Mouse (Mus musculus) adrenal gland, postnatal 10 days (tissue): ENCODE measurements around the gene Hist1h2bh. TPM values are rescaled to one million over a fixed set of nuclear protein-coding genes. Genes with fewer than 3 reads are reported as not detected.
"Not testable (repeated sequence)": the region's sequence is repeated elsewhere in the genome, so short reads cannot be mapped to it uniquely, and the experiment has no call there.

Experiments
- DNase-seq: peaks from one replicate; pipeline ENCODE4 v3.0.0; 2021; ENCODE audit warnings: mixed read lengths
- total RNA-seq, 2 experiments: library from RNA; stranded (reverse); gene quantifications; 2 replicates each; pipeline ENCODE4 v1.2.3; 2021

The Hist1h2bh gene
- total RNA-seq, 2 experiments from 2014 or later, result 20.9 to 25.4 TPM

DNA sequence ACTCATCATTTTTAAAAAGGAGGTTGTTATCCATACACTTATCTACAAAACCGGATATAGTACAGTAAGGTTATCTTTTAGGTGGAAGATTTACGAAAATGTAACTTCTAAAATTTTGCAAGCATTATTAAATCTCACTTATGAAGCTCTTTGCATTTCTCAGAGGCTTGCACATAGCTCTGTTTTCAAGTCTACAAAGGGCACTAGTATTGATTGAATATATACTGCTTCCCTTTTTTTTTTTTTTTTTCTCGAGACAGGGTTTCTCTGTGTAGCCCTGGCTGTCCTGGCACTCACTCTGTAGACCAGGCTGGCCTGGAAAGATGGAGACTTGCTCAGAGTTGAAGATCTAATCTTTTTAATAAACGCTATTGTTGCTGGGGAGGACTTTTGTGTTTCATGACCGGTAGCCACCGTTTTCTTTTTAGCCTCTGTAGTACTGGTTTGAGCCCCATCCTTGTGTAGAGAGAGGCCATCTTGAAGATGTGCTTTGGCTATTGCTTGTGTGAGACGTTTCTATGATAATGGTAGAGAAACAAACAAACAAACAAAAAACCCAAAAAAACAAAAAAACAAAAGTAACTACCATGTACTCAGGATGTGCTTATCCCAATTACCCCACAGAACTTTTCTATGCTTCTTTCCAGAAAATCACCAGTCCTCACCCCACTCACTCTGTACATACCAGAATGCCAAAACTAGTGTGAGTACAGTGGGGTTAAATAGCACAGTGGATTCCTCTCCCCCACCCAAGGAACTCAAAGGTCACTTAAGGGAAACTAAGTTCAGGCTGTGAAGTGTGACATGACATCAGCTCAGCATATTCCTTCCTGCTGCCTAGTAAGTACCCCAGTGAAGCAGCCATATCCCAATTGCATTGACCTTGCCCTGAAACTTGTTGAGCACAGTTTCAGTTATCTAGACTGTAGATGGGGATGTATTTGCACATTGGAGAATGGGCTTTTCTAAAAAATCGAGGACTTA, 9.0 kb upstream of the Hist1h2bh start:
- no peak for DNase-seq

GRCm38 (mm10) chr13:23551146-23551834, 8.1 kb upstream of the Hist1h2bh start, which contains the start of gene Hist1h4f:
TSS of gene Hist1h4f (minus strand) at chr13:23551648.
- peak; percentile 91 for DNase-seq

GRCm38 (mm10) chr13:23550761-23551145, 7.6 kb upstream of the Hist1h2bh start:
- DNase-seq, result no peak

- DNase-seq, result no peak
These were observed 3.5 kb upstream of the Hist1h2bh start for GRCm38 (mm10) chr13:23546694-23547093.

DNA sequence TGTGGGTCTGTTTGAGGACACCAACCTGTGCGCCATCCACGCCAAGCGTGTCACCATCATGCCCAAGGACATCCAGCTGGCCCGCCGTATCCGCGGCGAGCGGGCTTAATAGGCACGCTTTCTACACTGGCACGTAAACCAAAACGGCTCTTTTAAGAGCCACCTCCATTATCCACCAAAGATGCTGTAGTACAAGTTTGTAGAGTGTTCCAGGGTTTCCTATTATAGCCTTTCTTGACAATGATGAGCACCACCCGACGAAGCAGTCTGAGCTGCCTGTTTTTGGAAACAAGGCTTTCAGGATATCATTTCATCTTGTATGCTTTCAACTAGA, 1.6 kb upstream of the Hist1h2bh start:
- not testable (repeated sequence) for DNase-seq

- DNase-seq, result peak; percentile 78
These were observed 984 bp upstream of the Hist1h2bh start, which contains the start of gene Hist1h3f for GRCm38 (mm10) chr13:23543965-23544786. TSS of gene Hist1h3f (plus strand) at chr13:23544052.

DNA sequence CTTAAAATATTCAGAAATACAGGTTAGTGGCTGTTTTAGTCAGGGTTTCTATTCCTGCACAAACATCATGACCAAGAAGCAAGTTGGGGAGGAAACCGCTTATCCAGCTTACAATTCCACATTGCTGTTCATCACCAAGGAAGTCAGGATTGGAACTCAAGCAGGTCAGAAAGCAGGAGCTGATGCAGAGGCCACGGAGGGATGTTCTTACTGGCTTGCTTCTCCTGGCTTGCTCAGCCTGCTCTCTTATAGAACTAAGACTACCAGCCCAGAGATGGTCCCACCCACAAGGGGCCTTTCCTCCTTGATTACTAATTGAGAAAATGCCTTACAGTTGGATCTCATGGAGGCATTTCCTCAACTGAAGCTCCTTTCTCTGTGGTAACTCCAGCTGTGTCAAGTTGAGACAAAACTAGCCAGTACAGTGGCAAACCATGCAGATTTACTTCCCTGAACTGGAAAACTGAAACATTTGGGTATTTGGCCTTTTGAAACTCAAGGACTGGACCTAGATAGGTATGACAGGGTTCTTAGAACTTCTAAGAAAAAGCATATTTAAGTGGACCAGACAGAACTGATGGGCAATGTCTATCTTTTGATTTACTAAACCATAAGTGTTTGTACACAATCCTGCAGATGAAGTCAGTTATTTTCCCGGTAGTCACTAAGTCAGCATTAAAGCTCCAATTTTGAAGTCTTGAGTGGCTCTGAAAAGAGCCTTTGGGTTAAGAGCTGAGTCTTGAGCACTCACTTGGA, 789 bp downstream of the Hist1h2bh start:
- not testable (repeated sequence) for DNase-seq

DNA sequence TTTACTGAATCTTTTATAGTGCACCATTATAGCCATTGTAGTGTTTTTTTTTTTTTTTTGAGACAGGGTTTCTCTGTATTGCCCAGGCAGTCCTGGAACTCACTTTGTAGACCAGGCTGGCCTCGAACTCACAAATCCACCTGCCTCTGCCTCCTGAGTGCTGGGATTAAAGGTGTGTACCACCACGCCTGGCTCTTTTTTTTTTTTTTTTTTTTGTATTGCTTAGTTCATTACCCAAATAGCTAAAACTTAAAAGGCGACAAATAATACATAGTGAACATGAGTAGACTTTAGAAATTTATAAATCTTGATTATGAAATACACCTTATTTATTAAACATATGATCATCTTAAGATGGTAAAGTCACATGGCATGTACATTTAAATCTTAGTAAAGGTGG, 1.7 kb downstream of the Hist1h2bh start:
- DNase-seq, result no peak

DNA sequence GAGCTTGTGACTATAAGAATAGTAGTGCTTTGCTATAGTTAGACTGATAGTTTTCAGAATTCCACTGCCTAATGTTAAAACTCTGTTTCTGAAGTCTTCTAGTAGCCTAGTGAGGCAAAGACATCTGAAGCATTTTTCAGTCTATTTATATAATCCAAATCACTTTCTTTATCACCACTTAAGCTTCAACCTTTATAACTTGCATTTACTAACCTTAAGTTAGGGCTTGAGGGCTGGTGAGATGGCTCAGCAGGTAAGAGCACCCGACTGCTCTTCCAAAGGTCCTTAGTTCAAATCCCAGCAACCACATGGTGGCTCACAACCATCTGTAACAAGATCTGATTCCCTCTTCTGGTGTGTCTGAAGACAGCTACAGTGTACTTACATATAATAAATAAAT, 3.4 kb downstream of the Hist1h2bh start:
- not testable (repeated sequence) for DNase-seq

- DNase-seq, result no peak
These were observed 4.9 kb downstream of the Hist1h2bh start for GRCm38 (mm10) chr13:23538249-23538648.

GRCm38 (mm10) chr13:23537006-23537710, 6.0 kb downstream of the Hist1h2bh start:
- no peak for DNase-seq

GRCm38 (mm10) chr13:23536076-23536822, 6.9 kb downstream of the Hist1h2bh start:
- DNase-seq, result no peak

- DNase-seq, result peak; percentile 90
These were observed 7.8 kb downstream of the Hist1h2bh start, which contains the start of gene Hist1h3g for GRCm38 (mm10) chr13:23535137-23536075. TSS of gene Hist1h3g (plus strand) at chr13:23535422.

- peak; percentile 47 for DNase-seq
These were observed 8.6 kb downstream of the Hist1h2bh start for GRCm38 (mm10) chr13:23534368-23535131.

- peak; percentile 73 for DNase-seq
These were observed 9.4 kb downstream of the Hist1h2bh start, which contains the start of gene Hist1h2af for GRCm38 (mm10) chr13:23533560-23534367. TSS of gene Hist1h2af (plus strand) at chr13:23533906.

DNA sequence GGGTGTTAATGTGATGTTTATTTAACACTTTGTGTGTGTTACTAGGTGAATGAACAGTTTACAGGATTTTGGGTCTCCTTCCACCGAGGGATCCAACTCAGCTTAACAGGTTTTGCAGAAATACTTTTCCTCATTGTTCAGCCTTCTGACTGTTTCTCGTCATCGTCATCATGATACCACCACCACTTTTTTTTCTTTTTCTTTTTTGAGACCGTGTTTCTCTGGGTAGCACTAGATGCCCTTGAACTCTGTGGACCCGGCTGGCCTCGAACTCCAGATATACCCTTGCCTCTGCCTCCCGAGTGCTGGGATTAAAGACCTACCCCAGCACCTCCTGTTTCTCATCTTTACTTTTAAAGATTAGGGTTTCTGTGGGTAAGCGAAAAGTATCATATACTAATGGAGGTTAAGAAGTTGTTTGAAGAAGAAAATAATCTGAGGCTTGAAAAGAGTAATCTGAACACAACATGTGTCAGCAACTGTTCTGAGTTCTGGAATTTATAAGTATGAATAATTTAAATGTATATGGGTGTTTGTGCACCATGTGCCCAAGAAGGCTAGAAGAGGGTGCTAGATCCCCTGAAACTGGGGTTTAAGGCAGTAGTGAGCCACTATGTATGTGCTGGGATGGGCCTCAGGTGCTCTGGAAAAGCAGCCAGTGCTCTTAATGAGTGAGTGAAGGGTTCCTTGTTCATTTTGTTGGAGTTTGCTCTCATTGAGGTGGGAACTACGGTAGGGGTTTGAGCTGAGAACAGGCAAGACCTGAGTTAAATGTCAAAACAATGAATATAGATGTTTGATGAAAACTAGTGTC, 10.7 kb downstream of the Hist1h2bh start:
- no peak for DNase-seq
